Mouse (Mus musculus) gonadal fat pad, adult 2 months (tissue): Measurements from ENCODE around the gene Zic2. TPM values are rescaled to one million over a fixed set of nuclear protein-coding genes. Genes with fewer than 3 reads are reported as not detected.

ENCODE experiments used
- DNase-seq: peaks from one replicate; pipeline ENCODE4 v3.0.0-alpha.2; 2012; ENCODE audit warnings: low read depth
- polyA plus RNA-seq: library from polyadenylated mRNA; depleted of rRNA; stranded (reverse); fragments of >200 nt; gene quantifications from 2 replicates; pipeline ENCODE4 v1.2.3, GENCODE M21; 2012; rRNA removed

Zic2 gene
- polyA plus RNA-seq, 1 experiment, result 0.04 TPM

GRCm38 (mm10) chr14:122492015-122492414, 16.8 kb downstream of the Zic2 start:
- no peak for DNase-seq

GRCm38 (mm10) chr14:122509058-122509457, 33.8 kb downstream of the Zic2 start:
- DNase-seq, result no peak

- no peak for DNase-seq
Measured at GRCm38 (mm10) chr14:122511519-122511918, 36.3 kb downstream of the Zic2 start.

- DNase-seq, result no peak
Measured at GRCm38 (mm10) chr14:122513511-122514036, 38.3 kb downstream of the Zic2 start.

GRCm38 (mm10) chr14:122528475-122528874, 53.2 kb downstream of the Zic2 start:
- DNase-seq, result no peak

Other genes starting within 250 kb of the Zic2 start
- gene Gm5089, start 24.3 kb upstream of the Zic2 start, polyA plus RNA-seq, result 0.08 TPM in 1 of 2 replicates, not detected in the other
- gene Zic5, start 9.8 kb upstream of the Zic2 start, polyA plus RNA-seq, result 0.33 TPM in 1 of 2 replicates, not detected in the other
- gene Gm10837, start 15.2 kb downstream of the Zic2 start, polyA plus RNA-seq, result not detected in 2 replicates
- 33.4 and 33.6 TPM in 2 replicates for gene Pcca, start 58.9 kb downstream of the Zic2 start, polyA plus RNA-seq